Mouse (Mus musculus): ENCODE data around the gene Apoh.

Apoh gene

GRCm38 (mm10) chr11:108342781-108343768 is at the start of gene Apoh:
Gene Apoh (plus strand): TSS chr11:108343354.
- peak; percentile 67 for DNase-seq (ENCODE audit: low read depth)

- no peak for DNase-seq (ENCODE audit: low read depth)
Observed at GRCm38 (mm10) chr11:108293843-108294242, 49.3 kb upstream of the Apoh start.

GRCm38 (mm10) chr11:108294305-108294813 is 48.8 kb upstream of the Apoh start:
- no peak for DNase-seq (ENCODE audit: low read depth)

GRCm38 (mm10) chr11:108295373-108295772 is 47.8 kb upstream of the Apoh start:
- no peak for DNase-seq (ENCODE audit: low read depth)

GRCm38 (mm10) chr11:108297956-108298355 is 45.2 kb upstream of the Apoh start:
- DNase-seq (ENCODE audit: low read depth): no peak

- DNase-seq (ENCODE audit: low read depth): no peak
Observed at GRCm38 (mm10) chr11:108299913-108300312, 43.2 kb upstream of the Apoh start.

- DNase-seq (ENCODE audit: low read depth): no peak
Observed at GRCm38 (mm10) chr11:108300443-108300842, 42.7 kb upstream of the Apoh start.

- DNase-seq (ENCODE audit: low read depth): no peak
Observed at GRCm38 (mm10) chr11:108301036-108301435, 42.1 kb upstream of the Apoh start.

- DNase-seq (ENCODE audit: low read depth): no peak
Observed at GRCm38 (mm10) chr11:108301796-108302490, 41.2 kb upstream of the Apoh start.

GRCm38 (mm10) chr11:108303787-108304186 is 39.4 kb upstream of the Apoh start:
- DNase-seq (ENCODE audit: low read depth): no peak

GRCm38 (mm10) chr11:108307258-108307657 is 35.9 kb upstream of the Apoh start:
- DNase-seq (ENCODE audit: low read depth): no peak

GRCm38 (mm10) chr11:108308253-108308652 is 34.9 kb upstream of the Apoh start:
- no peak for DNase-seq (ENCODE audit: low read depth)

- DNase-seq (ENCODE audit: low read depth): no peak
Observed at GRCm38 (mm10) chr11:108309791-108310190, 33.4 kb upstream of the Apoh start.

GRCm38 (mm10) chr11:108311912-108312311 is 31.2 kb upstream of the Apoh start:
- DNase-seq (ENCODE audit: low read depth): peak; percentile 37

GRCm38 (mm10) chr11:108312516-108312915 is 30.6 kb upstream of the Apoh start:
- no peak for DNase-seq (ENCODE audit: low read depth)

GRCm38 (mm10) chr11:108315736-108316135 is 27.4 kb upstream of the Apoh start:
- DNase-seq (ENCODE audit: low read depth): no peak

GRCm38 (mm10) chr11:108317878-108318277 is 25.3 kb upstream of the Apoh start:
- DNase-seq (ENCODE audit: low read depth): no peak

GRCm38 (mm10) chr11:108319162-108319561 is 24.0 kb upstream of the Apoh start:
- no peak for DNase-seq (ENCODE audit: low read depth)

- DNase-seq (ENCODE audit: low read depth): no peak
Observed at GRCm38 (mm10) chr11:108320561-108320960, 22.6 kb upstream of the Apoh start.

GRCm38 (mm10) chr11:108322156-108322555 is 21.0 kb upstream of the Apoh start:
- no peak for DNase-seq (ENCODE audit: low read depth)

GRCm38 (mm10) chr11:108325943-108326342 is 17.2 kb upstream of the Apoh start:
- no peak for DNase-seq (ENCODE audit: low read depth)

GRCm38 (mm10) chr11:108330818-108331217 is 12.3 kb upstream of the Apoh start:
- DNase-seq (ENCODE audit: low read depth): no peak

- no peak for DNase-seq (ENCODE audit: low read depth)
Observed at GRCm38 (mm10) chr11:108333006-108333405, 10.1 kb upstream of the Apoh start.
